Mouse (Mus musculus) brain, embryonic 18.5 days (tissue): ENCODE data around the gene Lias.

Experiments
- DNase-seq: peaks from one replicate; pipeline ENCODE4 v3.0.0-alpha.2; 2012; ENCODE audit warnings: low read depth, low spot score

Gene Lias

GRCm38 (mm10) chr5:65390648-65391644 is at the start of gene Lias, which contains the start of gene Rpl9:
Gene Lias (plus strand): TSS chr5:65391497.
Gene Rpl9 (minus strand): TSS chr5:65391444.
- DNase-seq: peak; percentile 93

GRCm38 (mm10) chr5:65348168-65348567 is 43.1 kb upstream of the Lias start, which contains the start of gene Klb:
Gene Klb (plus strand): TSS chr5:65348314.
- no peak for DNase-seq

GRCm38 (mm10) chr5:65350508-65350907 is 40.8 kb upstream of the Lias start:
- DNase-seq: no peak

GRCm38 (mm10) chr5:65354097-65354496 is 37.2 kb upstream of the Lias start:
- no peak for DNase-seq

GRCm38 (mm10) chr5:65354985-65355384 is 36.3 kb upstream of the Lias start:
- DNase-seq: no peak

- DNase-seq: no peak
These were observed 34.4 kb upstream of the Lias start for GRCm38 (mm10) chr5:65356851-65357250.

GRCm38 (mm10) chr5:65357771-65358170 is 33.5 kb upstream of the Lias start:
- no peak for DNase-seq

- DNase-seq: no peak
These were observed 23.5 kb upstream of the Lias start for GRCm38 (mm10) chr5:65367837-65368236.

GRCm38 (mm10) chr5:65371551-65371950 is 19.7 kb upstream of the Lias start:
- no peak for DNase-seq

GRCm38 (mm10) chr5:65374746-65375145 is 16.6 kb upstream of the Lias start:
- no peak for DNase-seq

- DNase-seq: no peak
These were observed 5.6 kb upstream of the Lias start for GRCm38 (mm10) chr5:65385704-65386103.

- DNase-seq: no peak
These were observed 4.1 kb upstream of the Lias start for GRCm38 (mm10) chr5:65387008-65387867.

- DNase-seq: no peak
These were observed 456 bp downstream of the Lias start for GRCm38 (mm10) chr5:65391753-65392152.

GRCm38 (mm10) chr5:65394425-65394824 is 3.1 kb downstream of the Lias start:
- DNase-seq: no peak

- DNase-seq: no peak
These were observed 10.1 kb downstream of the Lias start for GRCm38 (mm10) chr5:65401251-65401994.

- DNase-seq: no peak
These were observed 16.7 kb downstream of the Lias start for GRCm38 (mm10) chr5:65407989-65408388.

GRCm38 (mm10) chr5:65415653-65416458 is 24.6 kb downstream of the Lias start:
- no peak for DNase-seq

GRCm38 (mm10) chr5:65419136-65419535 is 27.8 kb downstream of the Lias start:
- DNase-seq: no peak

GRCm38 (mm10) chr5:65420822-65421221 is 29.5 kb downstream of the Lias start:
- DNase-seq: no peak

- no peak for DNase-seq
These were observed 31.5 kb downstream of the Lias start for GRCm38 (mm10) chr5:65422803-65423202.

- no peak for DNase-seq
These were observed 32.9 kb downstream of the Lias start for GRCm38 (mm10) chr5:65424215-65424614.
